Mouse (Mus musculus) B cell, adult 2 months (primary cell): Measurements from ENCODE around the gene Znrf1.
A peak's percentile ranks its signal among the peaks of the same experiment; 100 is the strongest.

Source experiments
- DNase-seq, 2 experiments: peaks; one replicate each; pipeline ENCODE4 v3.0.0; 2022

Gene Znrf1

GRCm38 (mm10) chr8:111602050-111602449 lies 66.2 kb downstream of the Znrf1 start:
- DNase-seq = no peak

- DNase-seq = no peak
These were observed 69.1 kb downstream of the Znrf1 start for GRCm38 (mm10) chr8:111604986-111605385.

- DNase-seq = no peak
These were observed 71.1 kb downstream of the Znrf1 start for GRCm38 (mm10) chr8:111606961-111607360.

GRCm38 (mm10) chr8:111607414-111607813 lies 71.5 kb downstream of the Znrf1 start:
- DNase-seq = no peak

- DNase-seq = no peak
These were observed 77.3 kb downstream of the Znrf1 start for GRCm38 (mm10) chr8:111613181-111613580.

- DNase-seq = no peak
These were observed 79.1 kb downstream of the Znrf1 start for GRCm38 (mm10) chr8:111614786-111615701.

GRCm38 (mm10) chr8:111617812-111618211 lies 81.9 kb downstream of the Znrf1 start:
- DNase-seq = no peak

- no peak for DNase-seq
These were observed 82.4 kb downstream of the Znrf1 start for GRCm38 (mm10) chr8:111618273-111618672.

- no peak for DNase-seq
These were observed 84.0 kb downstream of the Znrf1 start for GRCm38 (mm10) chr8:111619936-111620335.

- no peak for DNase-seq
These were observed 86.2 kb downstream of the Znrf1 start for GRCm38 (mm10) chr8:111622104-111622503.

GRCm38 (mm10) chr8:111622553-111622952 lies 86.7 kb downstream of the Znrf1 start:
- DNase-seq = no peak

- DNase-seq = no peak
These were observed 88.4 kb downstream of the Znrf1 start for GRCm38 (mm10) chr8:111624081-111624852.

GRCm38 (mm10) chr8:111624853-111625221 lies 88.9 kb downstream of the Znrf1 start:
- DNase-seq = no peak

GRCm38 (mm10) chr8:111625694-111626527 lies 90.0 kb downstream of the Znrf1 start:
- DNase-seq = peak; percentile 81 to 82

- DNase-seq = no peak
These were observed 90.6 kb downstream of the Znrf1 start for GRCm38 (mm10) chr8:111626528-111626820.

- no peak for DNase-seq
These were observed 91.0 kb downstream of the Znrf1 start for GRCm38 (mm10) chr8:111626933-111627332.

- no peak for DNase-seq
These were observed 92.0 kb downstream of the Znrf1 start for GRCm38 (mm10) chr8:111627923-111628322.

- no peak for DNase-seq
These were observed 92.5 kb downstream of the Znrf1 start for GRCm38 (mm10) chr8:111628401-111628800.

- no peak for DNase-seq
These were observed 93.1 kb downstream of the Znrf1 start for GRCm38 (mm10) chr8:111628894-111629501.

GRCm38 (mm10) chr8:111630105-111630521 lies 94.2 kb downstream of the Znrf1 start, which contains the start of gene Ldhd:
Ldhd (minus strand) TSS chr8:111630374.
- DNase-seq = no peak

GRCm38 (mm10) chr8:111631589-111631988 lies 95.7 kb downstream of the Znrf1 start:
- no peak for DNase-seq

GRCm38 (mm10) chr8:111632976-111633375 lies 97.1 kb downstream of the Znrf1 start:
- DNase-seq = no peak

GRCm38 (mm10) chr8:111638086-111638485 lies 102.2 kb downstream of the Znrf1 start:
- no peak for DNase-seq
